Mouse (Mus musculus): ENCODE measurements around the gene Aldh2. TPM values are rescaled to one million over a fixed set of nuclear protein-coding genes. Genes with fewer than 3 reads are reported as not detected.

The Aldh2 gene
- polyA plus RNA-seq, 1 experiment from 2014 or later = 123 TPM

DNA sequence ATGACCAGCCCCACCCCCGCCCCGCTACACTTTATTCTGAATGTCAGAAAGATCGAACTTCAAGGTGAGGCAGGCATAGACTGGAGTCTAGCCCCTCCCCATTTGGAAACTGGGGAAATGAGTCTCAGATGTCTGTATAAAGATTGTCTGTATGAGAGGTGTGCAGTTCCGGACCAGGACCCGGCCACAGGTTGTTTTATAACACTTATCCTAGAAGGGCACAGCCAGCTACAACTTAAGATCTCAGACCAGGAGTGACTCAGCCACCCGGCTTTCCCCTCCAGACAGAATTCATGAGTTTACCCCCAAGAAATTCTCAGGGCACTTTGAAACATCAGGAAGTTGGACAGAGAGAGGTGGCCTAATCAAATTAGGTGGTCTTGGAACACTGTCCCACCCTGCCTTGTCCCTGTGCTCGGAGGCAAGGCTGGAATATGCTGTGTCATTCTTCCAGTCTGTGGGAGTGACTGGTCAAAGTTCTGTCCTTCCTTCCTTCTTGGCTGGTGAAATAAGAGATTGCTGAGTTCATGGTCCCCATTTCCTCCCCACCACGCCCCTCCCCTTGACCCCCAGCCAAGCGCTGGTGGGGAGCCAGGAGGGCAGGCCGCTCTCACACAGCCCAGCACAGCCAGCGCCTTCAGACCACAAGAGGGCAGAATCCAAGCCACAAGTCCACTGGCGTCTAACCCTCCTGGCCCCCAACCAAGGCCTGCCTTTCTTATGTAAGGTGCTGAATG is 9.7 kb downstream of the Aldh2 start:
- Histone ChIP-seq H3K4me2 (0 out of 2 replicates have a peak overlapping the region, but pooled peaks have one; percentile 12), H3K4me1 (ENCODE audit: insufficient read depth) (peaks cover 23% of the 10 kb centered on the region), H3K9me3 (ENCODE audit: low read depth, low read length) (no peaks in the 10 kb centered on the region), H3K36me3 (ENCODE audit: insufficient read depth) (peaks cover 16% of the 10 kb centered on the region), H3K27ac (ENCODE audit: low read depth) (peak overlapping the region; percentile 51; the same call in 1 of the 2 replicates), H3K9ac (no peak overlapping the region), H3K27me3 (ENCODE audit: insufficient read depth, low read length) (no peaks in the 10 kb centered on the region), H3K4me3 (ENCODE audit: low read depth, low read length) (no peak overlapping the region)
- TF ChIP-seq CTCF (IDR thresholded peaks at IDR 0.05; ENCODE audit: low read depth) = peak; percentile 80
- 50% methylated on average over 12 of the region's 12 CpGs for WGBS
- peak; percentile 93 for DNase-seq
- peak; percentile 68 for ATAC-seq (ENCODE audit: insufficient read depth)

GRCm38 (mm10) chr5:121581945-121582344 is 11.7 kb downstream of the Aldh2 start:
- DNase-seq = no peak
- H3K4me2 ChIP-seq = no peak overlapping the region
- no peaks in the 10 kb centered on the region for H3K9me3 ChIP-seq (ENCODE audit: low read depth, low read length)
- H3K4me3 ChIP-seq (ENCODE audit: low read depth, low read length) = no peak overlapping the region
- TF ChIP-seq CTCF (IDR thresholded peaks at IDR 0.05; ENCODE audit: low read depth) = no peak
- no peak for ATAC-seq (ENCODE audit: insufficient read depth)
- peaks cover 31% of the 10 kb centered on the region for H3K36me3 ChIP-seq (ENCODE audit: insufficient read depth)
- WGBS = 88% methylated on average over 8 of the region's 8 CpGs
- no peaks in the 10 kb centered on the region for H3K27me3 ChIP-seq (ENCODE audit: insufficient read depth, low read length)
- H3K27ac ChIP-seq (ENCODE audit: low read depth) = no peak overlapping the region
- H3K9ac ChIP-seq = no peak overlapping the region
- peaks cover 17% of the 10 kb centered on the region for H3K4me1 ChIP-seq (ENCODE audit: insufficient read depth)

- 88% methylated on average over 11 of the region's 11 CpGs for WGBS
- peaks cover 68% of the 10 kb centered on the region for H3K36me3 ChIP-seq (ENCODE audit: insufficient read depth)
Observed at GRCm38 (mm10) chr5:121576927-121577488, 16.6 kb downstream of the Aldh2 start.

DNA sequence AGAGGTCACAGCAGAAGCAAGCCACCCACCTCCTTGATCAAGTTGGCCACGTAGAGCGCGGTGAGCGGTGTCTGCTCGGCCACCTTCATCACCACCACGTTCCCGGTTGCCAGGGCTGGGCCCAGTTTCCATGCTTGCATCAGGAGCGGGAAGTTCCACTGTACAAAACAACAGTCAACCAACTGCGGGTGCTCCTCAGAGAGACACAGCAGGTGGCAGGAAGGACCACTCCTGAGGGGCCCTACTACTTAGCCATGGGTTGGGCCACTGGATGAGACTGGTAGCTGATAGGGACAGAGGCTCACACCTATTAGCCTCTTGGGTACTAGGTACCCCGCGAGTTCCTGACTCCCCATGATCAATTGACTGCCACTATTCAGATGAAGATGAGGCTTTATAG is 17.8 kb downstream of the Aldh2 start:
- DNase-seq (no peak), ATAC-seq (ENCODE audit: insufficient read depth) (no peak)
- Histone ChIP-seq H3K36me3 (ENCODE audit: insufficient read depth) (peaks cover 79% of the 10 kb centered on the region), H3K4me2 (no peak overlapping the region), H3K4me1 (ENCODE audit: insufficient read depth) (no peaks in the 10 kb centered on the region), H3K27me3 (ENCODE audit: insufficient read depth, low read length) (no peaks in the 10 kb centered on the region), H3K9ac (no peak overlapping the region), H3K4me3 (ENCODE audit: low read depth, low read length) (no peak overlapping the region), H3K27ac (ENCODE audit: low read depth) (no peak overlapping the region), H3K9me3 (ENCODE audit: low read depth, low read length) (no peaks in the 10 kb centered on the region)
- WGBS = 96% methylated on average over 11 of the region's 11 CpGs
- TF ChIP-seq CTCF (IDR thresholded peaks at IDR 0.05; ENCODE audit: low read depth) = no peak

More at GRCm38 (mm10) chr5:121576927-121577488, 16.6 kb downstream of the Aldh2 start:
- Histone ChIP-seq H3K4me2 (no peak overlapping the region), H3K27me3 (ENCODE audit: insufficient read depth, low read length) (no peaks in the 10 kb centered on the region), H3K4me1 (ENCODE audit: insufficient read depth) (no peaks in the 10 kb centered on the region), H3K9me3 (ENCODE audit: low read depth, low read length) (no peaks in the 10 kb centered on the region), H3K9ac (no peak overlapping the region), H3K4me3 (ENCODE audit: low read depth, low read length) (no peak overlapping the region), H3K27ac (ENCODE audit: low read depth) (no peak overlapping the region)
- no peak for DNase-seq
- TF ChIP-seq CTCF (IDR thresholded peaks at IDR 0.05; ENCODE audit: low read depth) = no peak
- no peak for ATAC-seq (ENCODE audit: insufficient read depth)

- Histone ChIP-seq H3K9me3 (ENCODE audit: low read depth, low read length) (no peaks in the 10 kb centered on the region), H3K27me3 (ENCODE audit: insufficient read depth, low read length) (no peaks in the 10 kb centered on the region), H3K4me1 (ENCODE audit: insufficient read depth) (no peaks in the 10 kb centered on the region), H3K27ac (ENCODE audit: low read depth) (no peak overlapping the region), H3K36me3 (ENCODE audit: insufficient read depth) (peaks cover 68% of the 10 kb centered on the region), H3K4me3 (ENCODE audit: low read depth, low read length) (no peak overlapping the region), H3K4me2 (no peak overlapping the region), H3K9ac (no peak overlapping the region)
- 79% methylated on average over 13 of the region's 13 CpGs for WGBS
- TF ChIP-seq CTCF (IDR thresholded peaks at IDR 0.05; ENCODE audit: low read depth) = no peak
- ATAC-seq (ENCODE audit: insufficient read depth) (no peak), DNase-seq (no peak)
Observed at GRCm38 (mm10) chr5:121574145-121574544, 19.5 kb downstream of the Aldh2 start.

DNA sequence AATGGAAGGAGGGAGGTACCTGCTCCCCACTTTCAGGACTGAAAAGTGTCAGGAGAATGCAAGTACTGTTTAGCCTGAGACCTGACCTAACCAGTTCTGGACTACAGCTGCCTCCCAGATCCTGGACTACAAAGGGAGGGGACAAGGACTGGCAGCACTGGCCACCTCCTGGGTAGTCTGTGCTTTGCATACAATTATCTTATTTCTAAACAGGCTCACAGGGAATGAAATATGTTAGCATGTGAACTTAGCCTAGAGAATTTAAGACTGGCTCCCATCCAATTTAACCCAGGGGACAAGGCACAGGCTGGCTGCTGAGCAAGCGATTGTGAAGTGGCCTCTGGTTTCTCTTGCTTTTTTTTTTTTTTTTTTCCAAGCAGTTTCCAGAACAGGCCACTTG is 22.8 kb downstream of the Aldh2 start:
- Histone ChIP-seq H3K27ac (ENCODE audit: low read depth) (peak overlapping the region; percentile 33; the same call in 1 of the 2 replicates), H3K4me1 (ENCODE audit: insufficient read depth) (no peaks in the 10 kb centered on the region), H3K4me2 (no peak overlapping the region), H3K36me3 (ENCODE audit: insufficient read depth) (peaks cover 50% of the 10 kb centered on the region), H3K9ac (no peak overlapping the region), H3K27me3 (ENCODE audit: insufficient read depth, low read length) (no peaks in the 10 kb centered on the region), H3K9me3 (ENCODE audit: low read depth, low read length) (no peaks in the 10 kb centered on the region), H3K4me3 (ENCODE audit: low read depth, low read length) (no peak overlapping the region)
- 0 out of 2 replicates have a peak, but pooled peaks have one; percentile 52 for ATAC-seq (ENCODE audit: insufficient read depth)
- TF ChIP-seq CTCF (IDR thresholded peaks at IDR 0.05; ENCODE audit: low read depth) = no peak
- 33% methylated on average over 1 of the region's 1 CpGs for WGBS
- DNase-seq = peak; percentile 59

GRCm38 (mm10) chr5:121569881-121570420 is 23.7 kb downstream of the Aldh2 start:
- Histone ChIP-seq H3K9ac (no peak overlapping the region), H3K4me3 (ENCODE audit: low read depth, low read length) (no peak overlapping the region), H3K9me3 (ENCODE audit: low read depth, low read length) (no peaks in the 10 kb centered on the region), H3K27ac (ENCODE audit: low read depth) (peak overlapping the region; percentile 33; the same call in 1 of the 2 replicates), H3K4me1 (ENCODE audit: insufficient read depth) (no peaks in the 10 kb centered on the region), H3K36me3 (ENCODE audit: insufficient read depth) (peaks cover 47% of the 10 kb centered on the region), H3K27me3 (ENCODE audit: insufficient read depth, low read length) (no peaks in the 10 kb centered on the region), H3K4me2 (no peak overlapping the region)
- ATAC-seq (ENCODE audit: insufficient read depth) (0 out of 2 replicates have a peak, but pooled peaks have one; percentile 21), DNase-seq (peak; percentile 67)
- 53% methylated on average over 9 of the region's 9 CpGs for WGBS
- no peak for TF ChIP-seq CTCF (IDR thresholded peaks at IDR 0.05; ENCODE audit: low read depth)
